Mouse (Mus musculus): ENCODE results near the gene Csf1.

Gene Csf1

GRCm38 (mm10) chr3:107783315-107783714 is 23.0 kb upstream of the Csf1 start:
- no peak for DNase-seq (ENCODE audit: low read depth, low spot score)

- no peak for DNase-seq (ENCODE audit: low read depth, low spot score)
Measured at GRCm38 (mm10) chr3:107781304-107781703, 21.0 kb upstream of the Csf1 start.

GRCm38 (mm10) chr3:107778016-107778415 is 17.7 kb upstream of the Csf1 start:
- no peak for DNase-seq (ENCODE audit: low read depth, low spot score)

GRCm38 (mm10) chr3:107776295-107776694 is 16.0 kb upstream of the Csf1 start:
- DNase-seq (ENCODE audit: low read depth, low spot score), result no peak

GRCm38 (mm10) chr3:107775736-107776135 is 15.5 kb upstream of the Csf1 start:
- no peak for DNase-seq (ENCODE audit: low read depth, low spot score)

- DNase-seq (ENCODE audit: low read depth, low spot score), result no peak
Measured at GRCm38 (mm10) chr3:107775056-107775455, 14.8 kb upstream of the Csf1 start.

GRCm38 (mm10) chr3:107772860-107773259 is 12.6 kb upstream of the Csf1 start:
- no peak for DNase-seq (ENCODE audit: low read depth, low spot score)

- no peak for DNase-seq (ENCODE audit: low read depth, low spot score)
Measured at GRCm38 (mm10) chr3:107769692-107770091, 9.4 kb upstream of the Csf1 start.

- DNase-seq (ENCODE audit: low read depth, low spot score), result no peak
Measured at GRCm38 (mm10) chr3:107768104-107768989, 8.1 kb upstream of the Csf1 start.

- DNase-seq (ENCODE audit: low read depth, low spot score), result no peak
Measured at GRCm38 (mm10) chr3:107766804-107767203, 6.5 kb upstream of the Csf1 start.

GRCm38 (mm10) chr3:107765979-107766378 is 5.7 kb upstream of the Csf1 start:
- DNase-seq (ENCODE audit: low read depth, low spot score), result no peak

GRCm38 (mm10) chr3:107763552-107763951 is 3.3 kb upstream of the Csf1 start:
- no peak for DNase-seq (ENCODE audit: low read depth, low spot score)

GRCm38 (mm10) chr3:107761446-107761845 is 1.2 kb upstream of the Csf1 start:
- DNase-seq (ENCODE audit: low read depth, low spot score), result no peak

- no peak for DNase-seq (ENCODE audit: low read depth, low spot score)
Measured at GRCm38 (mm10) chr3:107760771-107761170, 502 bp upstream of the Csf1 start.

- DNase-seq (ENCODE audit: low read depth, low spot score), result no peak
Measured at GRCm38 (mm10) chr3:107758638-107759037, 1.6 kb downstream of the Csf1 start.

GRCm38 (mm10) chr3:107758176-107758575 is 2.1 kb downstream of the Csf1 start:
- DNase-seq (ENCODE audit: low read depth, low spot score), result no peak

GRCm38 (mm10) chr3:107757365-107758129 is 2.7 kb downstream of the Csf1 start:
- DNase-seq (ENCODE audit: low read depth, low spot score), result no peak

- DNase-seq (ENCODE audit: low read depth, low spot score), result no peak
Measured at GRCm38 (mm10) chr3:107756481-107756866, 3.8 kb downstream of the Csf1 start.

- DNase-seq (ENCODE audit: low read depth, low spot score), result no peak
Measured at GRCm38 (mm10) chr3:107755702-107756480, 4.4 kb downstream of the Csf1 start.

- peak; percentile 62 for DNase-seq (ENCODE audit: low read depth, low spot score)
Measured at GRCm38 (mm10) chr3:107754632-107755031, 5.6 kb downstream of the Csf1 start.

- DNase-seq (ENCODE audit: low read depth, low spot score), result no peak
Measured at GRCm38 (mm10) chr3:107751607-107752006, 8.7 kb downstream of the Csf1 start.

Data from forelimb bud, embryonic 11.5 days (tissue).